Mouse (Mus musculus): ENCODE measurements around the gene Utp15. TPM values are rescaled to one million over a fixed set of nuclear protein-coding genes. Genes with fewer than 3 reads are reported as not detected.

Gene Utp15
- polyA plus RNA-seq (2015; fragmentation: Nextera tagmentation; extraction: Ambion mirVana) = 26.4 and 26.9 TPM in 2 replicates

DNA sequence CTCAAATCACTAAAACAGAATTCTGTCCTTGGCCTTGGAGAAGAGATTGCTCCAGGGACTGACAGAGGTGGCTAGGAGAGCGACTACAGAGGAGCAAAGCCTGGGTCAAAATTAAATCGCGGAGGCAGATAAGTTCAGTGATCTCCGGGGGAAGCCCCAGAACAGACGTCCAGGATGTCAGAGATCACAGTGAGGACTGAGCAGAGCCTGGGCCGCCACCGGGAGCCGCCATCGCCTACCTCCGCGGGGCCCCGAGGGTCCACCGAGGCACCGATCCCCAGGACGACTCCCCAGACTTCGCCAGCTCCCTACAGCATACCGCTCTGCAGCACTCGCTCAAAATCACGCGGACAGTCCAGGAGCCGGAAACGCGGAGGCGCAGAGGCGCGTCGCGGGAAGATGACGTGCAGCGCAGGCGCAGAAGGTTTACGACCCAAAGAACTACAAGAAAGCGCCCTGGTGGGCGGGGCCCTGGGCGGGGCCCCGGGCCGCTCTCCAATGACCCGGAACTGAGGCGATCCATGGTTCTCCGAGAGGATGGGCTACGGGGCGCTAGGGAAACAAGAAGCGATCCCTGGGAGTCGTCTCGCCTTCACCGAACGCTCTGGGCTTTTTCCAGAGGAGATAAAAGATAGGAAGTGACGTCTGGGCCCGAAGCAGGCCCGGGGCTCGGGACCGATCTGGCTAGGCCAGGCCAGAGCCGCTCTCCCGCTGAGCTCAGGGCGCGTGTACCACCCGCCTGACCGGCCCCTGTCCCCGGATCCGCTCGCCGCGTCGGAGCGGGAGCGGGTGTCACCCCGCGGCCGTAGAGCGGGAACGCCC lies at the start of gene Utp15, which contains the start of gene Ankra2:
TSS of gene Utp15 (minus strand) at position 406 of the 822 bp plus-strand sequence.
TSS of gene Ankra2 (plus strand) at position 439 of the 822 bp plus-strand sequence.
- ATAC-seq (ENCODE audit: insufficient number of reproducible peaks, low FRiP score, low TSS enrichment, low read depth) = peak; percentile 97

DNA sequence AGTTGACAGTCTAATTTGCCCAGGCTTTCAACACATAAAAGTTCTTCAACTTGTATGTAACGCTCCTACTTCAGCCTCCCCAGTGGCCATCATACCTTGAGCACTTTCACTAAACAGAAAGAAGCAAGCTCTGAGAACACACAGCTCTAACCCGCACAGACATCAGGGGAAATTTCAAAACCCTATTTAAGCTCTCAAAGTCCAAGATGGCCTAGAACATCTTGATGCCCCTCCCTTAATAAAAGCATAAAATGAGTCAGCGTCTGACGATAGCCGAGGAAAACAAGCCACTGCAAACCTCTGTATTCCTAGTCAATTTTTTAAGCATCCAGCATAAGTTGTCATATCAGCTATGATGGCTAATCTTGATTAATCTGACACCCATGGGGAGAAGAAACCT lies 48.8 kb upstream of the Utp15 start:
- no peaks in the 10 kb centered on the region for H3K9me3 ChIP-seq
- H3K4me3 ChIP-seq = no peak overlapping the region
- no peak overlapping the region for H3K27ac ChIP-seq
- 93% methylated on average over 5 of the region's 5 CpGs for WGBS
- H3K4me1 ChIP-seq = peaks cover 17% of the 10 kb centered on the region
- no peaks in the 10 kb centered on the region for H3K27me3 ChIP-seq
- no peak overlapping the region for H3K4me2 ChIP-seq
- peaks cover 59% of the 10 kb centered on the region for H3K36me3 ChIP-seq
- no peak for ATAC-seq (ENCODE audit: insufficient number of reproducible peaks, low FRiP score, low TSS enrichment, low read depth)
- no peak overlapping the region for H3K9ac ChIP-seq

More for the DNA sequence above, at the start of gene Utp15, which contains the start of gene Ankra2:
- under 1% methylated on average over 71 of the region's 71 CpGs for WGBS
- peak within 1 kb of the TSS; percentile 81 for H3K9ac ChIP-seq
- H3K36me3 ChIP-seq = peaks cover 26% of the 10 kb centered on the region
- peak within 1 kb of the TSS; percentile 73 for H3K4me3 ChIP-seq
- peak within 1 kb of the TSS; percentile 92 for H3K27ac ChIP-seq
- no peaks in the 10 kb centered on the region for H3K27me3 ChIP-seq
- no peaks in the 10 kb centered on the region for H3K9me3 ChIP-seq
- peaks cover 23% of the 10 kb centered on the region for H3K4me1 ChIP-seq
- H3K4me2 ChIP-seq = peak within 1 kb of the TSS; percentile 68

DNA sequence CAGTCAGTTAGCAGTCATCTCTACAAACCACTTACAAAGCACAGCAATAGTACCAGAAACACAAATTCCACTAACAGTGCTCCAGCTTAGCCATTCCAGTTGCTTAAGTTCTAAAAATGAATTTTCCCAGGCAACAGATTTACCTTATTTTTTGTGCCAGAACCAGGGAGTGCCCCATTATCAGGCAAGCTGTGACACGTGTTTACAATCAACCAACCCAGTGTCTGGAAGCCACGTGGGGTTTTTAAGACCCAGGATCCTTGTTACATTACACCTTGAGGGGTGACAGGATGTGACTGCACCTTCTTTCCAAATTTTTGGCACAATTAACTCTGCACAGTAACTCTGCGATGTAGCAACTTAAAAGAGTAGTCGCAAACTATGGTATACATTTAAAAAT lies 45.9 kb upstream of the Utp15 start:
- Histone ChIP-seq H3K36me3 (peaks cover 53% of the 10 kb centered on the region), H3K27me3 (no peaks in the 10 kb centered on the region), H3K9ac (no peak overlapping the region), H3K27ac (no peak overlapping the region), H3K4me1 (peaks cover 5% of the 10 kb centered on the region; the same call in 1 of the 2 replicates), H3K4me2 (no peak overlapping the region), H3K4me3 (no peak overlapping the region), H3K9me3 (no peaks in the 10 kb centered on the region)
- no peak for ATAC-seq (ENCODE audit: insufficient number of reproducible peaks, low FRiP score, low TSS enrichment, low read depth)
- WGBS = 41% methylated on average over 4 of the region's 4 CpGs

DNA sequence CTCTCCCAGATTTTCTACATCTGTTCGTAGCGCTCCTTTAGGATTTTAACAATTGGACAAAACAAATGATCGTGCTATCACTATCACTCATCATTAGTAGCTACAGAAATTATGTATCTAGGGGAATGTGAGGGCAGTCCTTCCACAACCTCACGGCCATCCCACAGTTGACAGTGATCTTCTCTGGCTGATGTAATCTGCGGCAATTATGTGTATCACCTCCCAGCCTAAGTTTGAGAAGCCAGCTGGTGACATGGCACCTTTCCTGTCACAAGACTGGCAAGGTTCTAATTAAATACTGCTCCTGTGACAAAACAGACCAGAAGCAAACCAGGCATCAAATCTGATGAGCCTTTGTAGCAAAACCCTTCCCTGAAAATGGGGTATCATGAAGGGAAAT lies 45.2 kb upstream of the Utp15 start:
- WGBS = 84% methylated on average over 5 of the region's 5 CpGs
- Histone ChIP-seq H3K27ac (no peak overlapping the region), H3K9ac (no peak overlapping the region), H3K9me3 (no peaks in the 10 kb centered on the region), H3K4me1 (0 out of 2 replicates have a peak, but pooled peaks cover 4% of the 10 kb centered on the region), H3K36me3 (peaks cover 46% of the 10 kb centered on the region), H3K4me3 (no peak overlapping the region), H3K4me2 (no peak overlapping the region), H3K27me3 (no peaks in the 10 kb centered on the region)
- ATAC-seq (ENCODE audit: insufficient number of reproducible peaks, low FRiP score, low TSS enrichment, low read depth) = no peak

DNA sequence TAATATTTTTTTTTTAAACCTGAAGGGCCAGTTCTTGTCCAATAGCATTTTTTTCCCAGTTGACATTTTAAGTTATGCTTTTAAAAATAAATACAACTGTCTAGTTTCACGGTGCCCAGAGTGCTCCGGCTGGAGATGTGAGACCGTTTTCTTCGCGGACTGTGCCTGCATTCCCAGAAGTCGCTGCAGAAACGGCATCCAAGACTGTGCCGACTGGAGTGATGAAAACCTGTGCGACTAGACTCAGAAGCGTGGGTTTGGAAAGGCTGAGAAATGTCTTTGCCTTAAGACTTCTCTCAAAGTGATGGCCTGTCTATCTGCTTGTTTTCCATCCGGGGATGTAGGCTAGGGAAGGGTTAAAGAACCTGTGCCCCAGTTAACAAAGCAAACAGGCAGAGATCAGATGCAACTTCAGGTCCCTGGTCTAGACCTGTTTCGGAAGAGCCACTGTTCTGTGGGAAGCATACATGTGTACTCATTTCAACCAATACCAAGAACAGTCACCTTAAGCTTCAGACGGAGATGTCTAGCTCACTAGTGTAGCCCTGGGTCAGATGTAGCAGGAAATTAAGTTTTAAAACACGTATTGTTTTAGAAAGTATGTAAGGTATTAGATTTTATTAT lies 44.1 kb upstream of the Utp15 start:
- H3K4me3 ChIP-seq = no peak overlapping the region
- no peak overlapping the region for H3K4me2 ChIP-seq
- 0 out of 2 replicates have a peak, but pooled peaks cover 4% of the 10 kb centered on the region for H3K4me1 ChIP-seq
- peaks cover 37% of the 10 kb centered on the region for H3K36me3 ChIP-seq
- H3K27ac ChIP-seq = no peak overlapping the region
- H3K9ac ChIP-seq = no peak overlapping the region
- H3K27me3 ChIP-seq = no peaks in the 10 kb centered on the region
- H3K9me3 ChIP-seq = no peaks in the 10 kb centered on the region
- no peak for ATAC-seq (ENCODE audit: insufficient number of reproducible peaks, low FRiP score, low TSS enrichment, low read depth)
- WGBS = 39% methylated on average over 14 of the region's 14 CpGs

DNA sequence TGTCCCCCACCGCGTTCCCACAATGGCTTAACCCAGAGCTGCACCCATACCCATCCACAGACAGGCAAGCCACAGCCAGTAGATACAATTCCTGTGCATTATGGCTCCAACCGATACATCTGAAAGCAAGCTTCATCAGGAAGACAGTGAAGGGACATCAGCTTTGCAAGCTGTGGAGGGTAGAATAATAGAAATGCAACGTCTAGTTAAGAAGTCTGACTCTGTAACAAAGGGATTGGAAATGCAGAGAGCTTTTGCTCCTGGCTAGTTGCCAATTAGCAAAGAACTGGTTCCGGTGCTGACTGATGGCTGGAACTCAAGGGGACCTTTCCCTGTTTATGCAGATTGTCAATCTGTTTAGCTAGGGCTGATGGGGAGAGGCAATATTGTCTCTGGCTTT lies 43.6 kb upstream of the Utp15 start:
- no peak overlapping the region for H3K4me2 ChIP-seq
- peaks cover 32% of the 10 kb centered on the region for H3K36me3 ChIP-seq
- 43% methylated on average over 5 of the region's 5 CpGs for WGBS
- no peak overlapping the region for H3K27ac ChIP-seq
- H3K9me3 ChIP-seq = no peaks in the 10 kb centered on the region
- 0 out of 2 replicates have a peak, but pooled peaks cover 4% of the 10 kb centered on the region for H3K4me1 ChIP-seq
- no peak for ATAC-seq (ENCODE audit: insufficient number of reproducible peaks, low FRiP score, low TSS enrichment, low read depth)
- no peaks in the 10 kb centered on the region for H3K27me3 ChIP-seq
- H3K4me3 ChIP-seq = no peak overlapping the region
- no peak overlapping the region for H3K9ac ChIP-seq

DNA sequence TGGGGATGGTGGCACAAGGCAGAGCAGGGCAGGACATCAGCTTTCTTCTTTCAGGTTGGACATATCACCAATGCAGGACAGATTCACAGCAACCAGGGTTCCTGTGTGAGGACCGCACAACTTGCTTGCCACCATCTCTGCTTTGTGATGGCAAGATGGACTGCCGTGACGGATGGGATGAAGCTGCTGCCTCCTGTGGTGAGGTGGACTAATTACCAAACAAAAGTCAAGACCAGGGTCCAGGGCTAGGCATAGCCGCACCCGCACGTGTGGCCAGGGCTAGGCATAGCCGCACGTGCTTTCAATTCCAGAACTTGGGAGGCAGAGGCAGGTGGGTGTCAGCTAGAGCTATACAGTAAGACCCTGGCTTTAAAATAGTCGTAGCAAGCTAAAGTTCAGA lies 42.4 kb upstream of the Utp15 start:
- Histone ChIP-seq H3K9me3 (no peaks in the 10 kb centered on the region), H3K36me3 (peaks cover 20% of the 10 kb centered on the region), H3K27ac (no peak overlapping the region), H3K9ac (no peak overlapping the region), H3K4me2 (no peak overlapping the region), H3K4me1 (0 out of 2 replicates have a peak, but pooled peaks cover 4% of the 10 kb centered on the region), H3K4me3 (no peak overlapping the region), H3K27me3 (no peaks in the 10 kb centered on the region)
- 87% methylated on average over 9 of the region's 9 CpGs for WGBS
- ATAC-seq (ENCODE audit: insufficient number of reproducible peaks, low FRiP score, low TSS enrichment, low read depth) = no peak

DNA sequence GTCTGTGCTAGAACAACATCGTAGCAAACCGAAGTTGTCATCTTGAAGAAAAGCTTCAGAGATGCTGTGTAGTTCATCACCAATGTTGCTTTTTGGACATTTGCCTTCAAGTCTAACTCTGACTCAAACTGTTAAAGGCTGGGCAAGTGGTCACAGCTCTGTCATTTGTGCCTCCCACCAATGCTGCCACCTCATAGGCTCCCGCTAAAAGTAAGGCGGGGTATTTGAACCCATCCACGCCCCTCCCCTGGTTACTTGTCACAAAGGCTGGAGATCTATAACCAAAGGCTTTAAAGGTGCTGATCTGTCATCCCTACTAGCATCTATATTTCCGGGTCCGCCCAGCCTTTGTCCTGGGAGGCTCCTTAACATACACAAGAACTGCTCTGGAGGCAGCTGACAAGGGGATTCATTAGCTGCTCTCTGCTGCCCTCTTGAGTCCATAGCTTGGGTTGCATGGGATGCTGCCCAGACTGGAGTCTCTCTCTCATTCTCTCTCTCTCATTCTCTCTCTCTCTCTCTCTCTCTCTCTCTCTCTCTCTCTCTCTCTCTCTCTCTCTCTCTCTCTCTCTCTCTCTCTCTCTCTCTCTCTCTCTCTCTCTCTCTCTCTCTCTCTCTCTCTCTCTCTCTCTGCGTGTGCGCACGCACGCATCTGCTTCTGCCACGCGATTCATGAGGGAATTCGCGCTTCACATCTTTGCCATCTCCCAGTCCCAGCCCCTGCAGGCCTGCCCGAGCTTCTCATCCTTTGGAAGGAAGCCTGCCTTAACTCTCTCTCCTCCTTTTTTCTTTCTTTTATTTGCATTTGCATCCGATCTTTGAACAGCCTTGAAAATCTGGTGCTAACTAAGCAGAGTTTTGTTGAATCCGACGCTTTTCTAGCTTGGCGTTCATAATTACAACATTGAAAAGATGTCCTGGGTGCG lies 36.3 kb upstream of the Utp15 start:
- H3K27me3 ChIP-seq = no peaks in the 10 kb centered on the region
- ATAC-seq (ENCODE audit: insufficient number of reproducible peaks, low FRiP score, low TSS enrichment, low read depth) = no peak
- no peak overlapping the region for H3K4me3 ChIP-seq
- H3K4me1 ChIP-seq = peaks cover 7% of the 10 kb centered on the region; the same call in 1 of the 2 replicates
- H3K9me3 ChIP-seq = no peaks in the 10 kb centered on the region
- 50% methylated on average over 21 of the region's 21 CpGs for WGBS
- no peak overlapping the region for H3K27ac ChIP-seq
- H3K36me3 ChIP-seq = no peaks in the 10 kb centered on the region
- H3K9ac ChIP-seq = no peak overlapping the region
- H3K4me2 ChIP-seq = peak overlapping the region; percentile 33; the same call in 1 of the 2 replicates

DNA sequence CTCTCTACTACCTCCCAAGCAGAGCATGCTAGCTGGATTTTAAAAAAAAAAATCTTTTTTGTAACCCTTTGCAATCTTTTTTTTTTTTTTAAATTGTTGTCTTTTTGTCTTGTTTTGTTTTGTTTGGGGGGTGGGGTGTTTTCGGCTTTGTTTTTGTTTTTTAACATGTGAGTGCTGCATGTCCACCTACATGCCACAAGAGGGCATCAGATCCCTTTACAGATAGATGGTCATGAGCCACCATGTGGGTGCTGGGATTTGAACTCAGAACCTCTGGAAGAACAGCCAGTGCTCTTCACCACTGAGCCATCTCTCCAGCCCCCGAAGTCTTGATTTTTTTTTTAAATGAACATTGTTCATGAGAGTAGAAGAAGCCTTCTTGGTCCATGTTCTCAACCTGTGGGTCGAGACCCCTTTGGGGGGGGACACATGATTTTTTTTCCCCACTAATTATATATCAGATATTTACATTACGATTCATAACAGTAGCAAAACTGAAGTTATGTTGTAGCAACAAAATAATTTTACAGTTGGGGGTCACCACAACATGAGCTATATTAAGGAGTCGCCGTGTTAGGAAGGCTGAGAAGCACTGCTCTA lies 35.1 kb upstream of the Utp15 start:
- H3K4me1 ChIP-seq = peaks cover 7% of the 10 kb centered on the region; the same call in 1 of the 2 replicates
- no peak overlapping the region for H3K4me2 ChIP-seq
- WGBS = 94% methylated on average over 6 of the region's 6 CpGs
- H3K27ac ChIP-seq = no peak overlapping the region
- no peaks in the 10 kb centered on the region for H3K9me3 ChIP-seq
- H3K36me3 ChIP-seq = no peaks in the 10 kb centered on the region
- no peak for ATAC-seq (ENCODE audit: insufficient number of reproducible peaks, low FRiP score, low TSS enrichment, low read depth)
- no peak overlapping the region for H3K9ac ChIP-seq
- no peak overlapping the region for H3K4me3 ChIP-seq
- no peaks in the 10 kb centered on the region for H3K27me3 ChIP-seq

DNA sequence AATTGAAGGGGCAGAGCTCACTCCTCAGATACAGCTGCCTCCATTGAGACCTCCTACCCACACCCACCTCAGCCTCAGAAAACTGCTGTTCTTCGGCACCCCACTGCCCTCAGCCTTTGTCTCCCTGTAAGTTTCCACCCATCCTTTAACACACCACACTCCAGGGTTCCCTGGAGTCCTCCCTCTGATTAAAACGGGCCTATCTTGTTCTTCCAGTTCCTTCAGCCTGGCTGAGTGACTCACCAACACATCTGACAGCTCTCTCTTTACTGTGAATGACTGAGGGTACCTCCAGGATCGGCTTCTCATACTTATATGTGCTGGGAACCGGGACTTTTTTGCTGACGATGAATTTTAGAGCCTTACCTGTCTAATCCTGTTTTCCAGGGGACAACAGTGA lies 33.2 kb upstream of the Utp15 start:
- Histone ChIP-seq H3K27ac (no peak overlapping the region), H3K9me3 (no peaks in the 10 kb centered on the region), H3K4me1 (peaks cover 7% of the 10 kb centered on the region; the same call in 1 of the 2 replicates), H3K4me3 (no peak overlapping the region), H3K4me2 (no peak overlapping the region), H3K36me3 (no peaks in the 10 kb centered on the region), H3K9ac (no peak overlapping the region), H3K27me3 (no peaks in the 10 kb centered on the region)
- WGBS = 49% methylated on average over 5 of the region's 5 CpGs
- ATAC-seq (ENCODE audit: insufficient number of reproducible peaks, low FRiP score, low TSS enrichment, low read depth) = no peak

DNA sequence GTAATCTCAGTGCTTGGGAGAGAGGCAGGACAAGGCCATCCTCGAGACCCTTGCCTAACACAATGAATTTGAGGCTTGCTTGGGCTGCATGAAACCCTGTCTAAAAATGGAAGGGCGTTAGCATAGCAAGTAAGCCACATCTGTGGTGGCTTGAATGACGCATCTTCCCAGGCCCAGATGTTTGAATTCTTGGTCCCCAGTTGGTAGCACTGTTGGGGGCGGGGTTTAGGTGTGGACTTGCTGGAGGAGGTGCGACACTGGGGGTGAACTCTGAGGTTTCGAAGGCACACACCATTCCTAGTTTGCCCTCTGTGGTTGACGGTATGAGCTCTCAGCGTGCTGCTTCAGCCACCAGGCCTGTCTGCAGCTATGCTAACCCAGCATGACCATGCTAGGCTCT lies 28.9 kb upstream of the Utp15 start:
- H3K36me3 ChIP-seq = no peaks in the 10 kb centered on the region
- H3K9ac ChIP-seq = no peak overlapping the region
- 77% methylated on average over 8 of the region's 8 CpGs for WGBS
- H3K9me3 ChIP-seq = no peaks in the 10 kb centered on the region
- no peak overlapping the region for H3K4me3 ChIP-seq
- no peaks in the 10 kb centered on the region for H3K27me3 ChIP-seq
- 0 out of 2 replicates have a peak, but pooled peaks cover 2% of the 10 kb centered on the region for H3K4me1 ChIP-seq
- ATAC-seq (ENCODE audit: insufficient number of reproducible peaks, low FRiP score, low TSS enrichment, low read depth) = no peak
- H3K27ac ChIP-seq = no peak overlapping the region
- no peak overlapping the region for H3K4me2 ChIP-seq
